Mouse (Mus musculus) duodenum, adult 2 months (tissue): ENCODE measurements around the gene Aanat. TPM values are rescaled to one million over a fixed set of nuclear protein-coding genes. Genes with fewer than 3 reads are reported as not detected.

Source experiments
- polyA plus RNA-seq: library from polyadenylated mRNA; depleted of rRNA; stranded (reverse); fragments of >200 nt; gene quantifications from 2 replicates; pipeline ENCODE4 v1.2.3, GENCODE M21; 2012; ENCODE audit warnings: low replicate concordance; rRNA removed

The Aanat gene
- polyA plus RNA-seq, result not detected in 2 replicates

DNA sequence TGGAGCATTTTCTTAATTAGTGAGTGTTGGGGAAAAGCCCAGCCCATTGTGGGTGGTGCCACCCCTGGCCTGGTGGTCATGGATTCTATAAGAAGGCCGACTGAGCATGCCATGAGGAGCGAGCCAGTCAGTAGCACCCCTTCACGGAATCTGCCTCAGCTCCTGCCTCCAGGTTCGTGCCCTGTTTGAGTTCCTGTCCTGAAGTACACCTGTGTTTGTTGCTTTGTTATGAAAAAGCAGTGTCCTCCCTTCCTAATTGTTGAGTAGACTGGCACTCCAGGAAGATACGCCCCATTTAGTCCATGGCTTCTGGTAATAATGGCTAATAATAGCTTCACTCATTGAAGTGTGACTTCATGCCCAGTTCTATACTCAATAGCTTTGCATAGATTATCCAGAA is at the start of gene Aanat:
TSS of gene Aanat (plus strand) at position 123 of the 400 bp plus-strand sequence.

DNA sequence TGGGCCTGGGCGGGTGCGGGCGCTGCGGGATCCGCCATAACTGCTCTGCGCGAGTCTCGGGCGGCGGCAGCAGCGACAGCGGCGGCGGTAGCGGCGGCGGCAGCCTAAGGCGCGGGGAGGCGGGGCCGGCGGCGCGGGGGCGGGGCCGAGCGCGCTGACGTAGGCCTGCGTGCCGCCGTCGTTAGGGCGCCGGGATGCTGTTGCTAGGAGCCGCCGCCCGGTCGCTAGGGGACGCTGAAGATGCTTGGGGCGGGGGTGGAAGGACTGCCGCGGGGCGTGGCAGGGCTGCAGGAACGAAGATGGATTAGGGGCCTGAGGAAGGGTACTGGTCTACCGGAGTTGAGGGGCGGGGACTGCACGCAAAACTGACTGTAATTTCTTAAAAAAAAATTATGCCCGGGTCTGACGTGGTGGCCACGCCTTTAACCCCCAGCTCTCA is 4.8 kb upstream of the Aanat start, which contains the start of gene Ube2o:
TSS of gene Ube2o (minus strand) at position 72 of the 439 bp plus-strand sequence.

DNA sequence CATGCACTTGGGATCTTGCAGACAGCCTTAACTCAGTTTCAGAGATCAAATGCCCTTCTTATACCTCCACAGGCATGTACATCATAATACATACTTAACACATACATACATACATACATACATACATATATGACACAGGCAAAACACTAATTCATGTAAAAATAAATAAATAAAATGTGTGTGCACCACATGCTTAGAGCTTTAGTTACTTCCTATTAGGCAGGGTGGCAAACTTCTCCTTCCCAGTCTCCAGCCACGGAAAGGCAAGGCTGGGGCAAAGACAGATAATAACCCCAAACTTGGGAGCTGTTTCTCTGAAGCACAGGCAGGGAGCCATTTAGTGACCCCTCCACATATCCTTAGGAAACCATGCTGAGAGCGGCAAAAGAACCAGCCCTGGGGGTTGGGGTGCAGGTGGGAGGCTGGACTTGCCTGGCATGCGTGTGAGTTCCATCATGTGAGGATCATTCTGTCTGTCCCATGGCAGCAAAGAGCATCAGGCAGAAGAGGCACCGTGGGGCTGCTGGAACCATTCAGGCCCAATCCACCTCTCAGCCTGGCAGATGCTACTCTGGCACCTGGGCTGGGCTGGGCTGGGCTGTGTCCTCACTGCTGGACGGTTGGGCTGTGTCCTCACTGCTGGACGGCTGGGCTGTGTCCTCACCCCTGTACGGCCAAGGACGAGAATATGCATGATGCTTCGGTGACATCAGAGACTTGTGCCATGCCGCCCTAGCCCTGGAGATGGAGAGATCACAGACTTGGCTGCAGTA is 40.3 kb downstream of the Aanat start, which contains the start of gene Rhbdf2:
TSS of gene Rhbdf2 (minus strand) at position 721 of the 773 bp plus-strand sequence.

Other genes with a start within 250 kb of the Aanat start
- 1.9 and 2.1 TPM in 2 replicates for gene Rnf157, start 173.4 kb upstream of the Aanat start, polyA plus RNA-seq
- 255 and 734 TPM in 2 replicates for gene Ubald2, start 152.3 kb upstream of the Aanat start, polyA plus RNA-seq
- gene Qrich2, start 120.2 kb upstream of the Aanat start, polyA plus RNA-seq, result 0.11 and 0.49 TPM in 2 replicates
- gene Prpsap1, start 92.2 kb upstream of the Aanat start, polyA plus RNA-seq, result 640 and 1,209 TPM in 2 replicates
- 28.5 and 50.1 TPM in 2 replicates for gene Sphk1, start 55.5 kb upstream of the Aanat start, polyA plus RNA-seq
- gene Ube2o, start 5.0 kb upstream of the Aanat start, polyA plus RNA-seq, result 8.6 and 9.5 TPM in 2 replicates
- 42.6 and 44.9 TPM in 2 replicates for gene Rhbdf2, start 40.6 kb downstream of the Aanat start, polyA plus RNA-seq
- gene Prcd, start 67.1 kb downstream of the Aanat start, polyA plus RNA-seq, result 1.4 TPM in 1 of 2 replicates, not detected in the other
- 25.9 and 31.4 TPM in 2 replicates for gene Cygb, start 67.9 kb downstream of the Aanat start, polyA plus RNA-seq
- 1.5 and 5.1 TPM in 2 replicates for gene St6galnac1, start 189.1 kb downstream of the Aanat start, polyA plus RNA-seq
- 86.9 and 113 TPM in 2 replicates for gene Mxra7, start 241.6 kb downstream of the Aanat start, polyA plus RNA-seq